Mouse (Mus musculus) spleen, postnatal 36 days (tissue): Measurements from ENCODE around the gene Zfr.
A peak's percentile ranks its signal among the peaks of the same experiment; 100 is the strongest.

Experiments
- DNase-seq, 2 experiments: peaks; one replicate each; pipeline ENCODE4 v3.0.0; 2022; ENCODE audit warnings: low spot score in 2 of 2, mixed read lengths in 1 of 2

Gene Zfr

GRCm38 (mm10) chr15:12117242-12118092 is at the start of gene Zfr:
TSS of gene Zfr (plus strand) at chr15:12117831.
- DNase-seq = peak; percentile 88 to 90

GRCm38 (mm10) chr15:12067971-12068370 is 49.7 kb upstream of the Zfr start:
- DNase-seq = no peak

- DNase-seq = no peak
Measured at GRCm38 (mm10) chr15:12068395-12069218, 49.0 kb upstream of the Zfr start.

GRCm38 (mm10) chr15:12072709-12073336 is 44.8 kb upstream of the Zfr start:
- no peak for DNase-seq

- DNase-seq = no peak
Measured at GRCm38 (mm10) chr15:12074426-12074825, 43.2 kb upstream of the Zfr start.

- DNase-seq = no peak
Measured at GRCm38 (mm10) chr15:12082344-12082743, 35.3 kb upstream of the Zfr start.

GRCm38 (mm10) chr15:12084164-12084563 is 33.5 kb upstream of the Zfr start:
- DNase-seq = no peak

GRCm38 (mm10) chr15:12084859-12085258 is 32.8 kb upstream of the Zfr start:
- DNase-seq = peak; percentile 18 to 41

GRCm38 (mm10) chr15:12087634-12088033 is 30.0 kb upstream of the Zfr start:
- no peak for DNase-seq

GRCm38 (mm10) chr15:12088091-12088490 is 29.5 kb upstream of the Zfr start:
- no peak for DNase-seq

- no peak for DNase-seq
Measured at GRCm38 (mm10) chr15:12090087-12090486, 27.5 kb upstream of the Zfr start.

- no peak for DNase-seq
Measured at GRCm38 (mm10) chr15:12090981-12091669, 26.5 kb upstream of the Zfr start.

- peak; percentile 9 to 19 for DNase-seq
Measured at GRCm38 (mm10) chr15:12091781-12092458, 25.7 kb upstream of the Zfr start.

- no peak for DNase-seq
Measured at GRCm38 (mm10) chr15:12093026-12093960, 24.3 kb upstream of the Zfr start.

GRCm38 (mm10) chr15:12093961-12094566 is 23.6 kb upstream of the Zfr start:
- DNase-seq = no peak

- no peak for DNase-seq
Measured at GRCm38 (mm10) chr15:12096447-12096846, 21.2 kb upstream of the Zfr start.

- no peak for DNase-seq
Measured at GRCm38 (mm10) chr15:12097344-12097743, 20.3 kb upstream of the Zfr start.

- no peak for DNase-seq
Measured at GRCm38 (mm10) chr15:12100912-12101311, 16.7 kb upstream of the Zfr start.

GRCm38 (mm10) chr15:12103763-12104162 is 13.9 kb upstream of the Zfr start:
- no peak for DNase-seq

GRCm38 (mm10) chr15:12104827-12105226 is 12.8 kb upstream of the Zfr start:
- DNase-seq = no peak
